Mouse (Mus musculus): ENCODE measurements around the gene Rab43. TPM values are rescaled to one million over a fixed set of nuclear protein-coding genes. Genes with fewer than 3 reads are reported as not detected.

Rab43 gene
- total RNA-seq, 2 experiments from 2014 or later: 16.9 to 26.4 TPM

DNA sequence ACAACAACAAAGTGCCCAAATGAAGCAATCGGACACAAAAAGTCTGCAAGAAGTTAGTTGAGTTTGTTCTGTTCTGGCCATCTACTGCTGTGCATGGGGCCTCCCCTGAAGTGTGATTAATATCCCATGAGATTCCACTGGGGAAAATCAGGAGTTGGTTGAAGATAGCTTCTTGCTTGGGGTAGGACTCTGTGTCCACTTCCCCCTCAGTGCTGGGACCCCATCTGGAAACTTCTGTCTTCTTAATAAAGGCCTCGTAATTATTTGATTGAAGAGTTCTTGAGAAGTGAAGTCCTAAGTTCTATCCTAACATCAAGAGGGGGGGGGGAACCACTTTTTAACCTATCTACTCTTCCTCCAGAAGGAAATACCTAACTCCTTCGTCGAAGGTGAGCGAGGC is 49.8 kb downstream of the Rab43 start:
- intact Hi-C loops (cut with DNase I): loop anchor here (5.0 kb wide), 2 partner anchors 50 to 65 kb away; partner anchors contain the start of gene Rab43
- no peak for DNase-seq

DNA sequence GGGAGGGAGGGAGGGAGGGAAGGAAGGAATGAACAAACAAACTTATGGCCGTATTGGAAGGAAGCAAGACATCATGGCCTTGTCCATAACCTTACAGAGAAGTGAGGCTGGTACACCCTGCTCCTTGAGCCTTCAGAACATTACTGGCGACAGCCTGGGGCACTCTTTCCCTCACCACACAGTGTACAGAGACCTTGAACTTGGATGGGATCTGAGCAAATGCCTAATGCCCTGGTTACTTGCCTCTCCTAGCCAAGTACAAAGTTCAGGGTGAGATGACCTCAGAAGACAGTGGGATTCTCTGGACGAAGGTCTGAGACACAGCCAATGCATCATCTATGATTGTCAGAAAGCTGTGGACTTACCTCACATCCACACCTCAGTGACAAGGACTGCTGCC is 52.1 kb downstream of the Rab43 start:
- no peak for DNase-seq
- intact Hi-C loops (cut with DNase I): loop anchor here (5.0 kb wide), 2 partner anchors 52 to 67 kb away; partner anchors contain the start of gene Rab43

DNA sequence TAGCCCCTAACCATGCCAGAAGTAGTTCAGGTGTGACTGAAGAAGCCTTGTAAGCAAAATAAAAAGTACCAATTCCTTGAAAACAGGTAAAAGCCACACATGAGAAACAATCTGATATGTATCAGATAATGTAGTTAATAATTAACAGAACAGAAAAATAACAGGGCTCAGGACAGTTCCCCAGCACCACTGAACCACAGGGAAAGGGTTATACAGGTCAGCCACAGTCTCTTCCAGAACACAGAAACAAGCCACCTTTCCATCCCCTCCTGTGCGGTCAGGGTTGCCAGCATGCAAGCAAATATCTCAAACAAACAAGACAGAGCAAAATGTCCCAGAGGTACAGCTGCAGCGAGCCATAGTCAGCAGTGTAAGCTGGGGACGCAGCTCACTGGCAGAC is 52.6 kb downstream of the Rab43 start:
- DNase-seq: no peak
- intact Hi-C loops (cut with DNase I): no loop called here

DNA sequence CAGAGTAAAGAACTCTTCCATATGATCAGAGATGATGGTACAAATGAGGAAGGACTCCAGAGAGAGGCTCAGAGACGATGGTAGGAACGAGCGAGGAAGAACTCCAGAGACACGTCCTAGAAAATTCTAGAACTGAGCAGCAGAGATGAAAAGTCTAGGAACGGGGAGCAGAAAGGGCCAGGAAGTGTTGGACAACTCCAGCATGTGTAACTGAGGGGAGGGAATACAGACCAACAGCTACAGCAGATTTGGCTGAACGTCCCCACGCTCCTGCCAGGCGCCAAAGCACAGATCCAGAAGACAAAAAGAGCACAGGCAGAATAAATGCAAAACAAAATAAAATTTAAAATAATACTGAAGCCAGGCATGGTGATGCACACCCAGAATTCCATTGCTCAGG is 55.1 kb downstream of the Rab43 start:
- DNase-seq: no peak
- intact Hi-C loops (cut with DNase I): no loop called here

DNA sequence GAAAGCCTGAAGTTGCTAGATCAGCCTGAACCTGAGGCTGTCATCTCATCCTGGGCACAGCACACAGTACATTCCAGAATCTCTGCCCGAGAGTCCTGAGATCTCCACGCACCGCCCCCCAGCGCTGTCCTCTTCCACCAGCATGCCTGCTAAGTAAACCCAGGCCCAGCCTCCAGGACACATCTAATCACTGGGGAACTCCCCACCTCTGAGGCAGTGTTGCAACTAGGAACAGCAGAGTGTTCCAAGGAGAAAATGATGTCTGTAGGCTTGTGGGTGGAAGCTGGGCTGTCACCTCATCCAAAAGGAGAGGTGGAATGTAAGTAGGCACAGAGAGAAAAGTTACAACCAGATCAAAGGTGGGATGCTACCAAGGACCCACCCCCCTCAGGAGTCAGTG is 56.8 kb downstream of the Rab43 start:
- no peak for DNase-seq
- intact Hi-C loops (cut with DNase I): no loop called here

DNA sequence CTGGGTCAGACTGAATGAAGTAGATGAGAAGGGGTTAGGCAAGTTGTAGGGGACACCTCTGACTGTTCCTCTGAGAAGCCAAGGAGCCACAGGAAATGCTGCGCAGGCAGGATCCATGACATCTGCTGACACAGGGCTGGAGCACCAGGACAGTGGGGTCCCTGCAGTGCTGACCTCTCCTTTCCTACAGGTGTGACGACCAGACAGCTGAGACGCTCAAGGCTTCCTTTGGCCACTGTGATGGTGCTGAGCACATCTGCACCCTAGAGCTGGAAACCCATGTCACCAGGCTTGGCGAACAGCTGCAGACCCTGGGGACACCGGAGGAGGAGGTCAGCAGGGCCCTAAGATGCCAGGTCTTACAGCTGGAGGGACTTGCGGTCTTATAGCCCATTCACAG is 60.4 kb downstream of the Rab43 start:
- DNase-seq: no peak
- intact Hi-C loops (cut with DNase I): no loop called here

DNA sequence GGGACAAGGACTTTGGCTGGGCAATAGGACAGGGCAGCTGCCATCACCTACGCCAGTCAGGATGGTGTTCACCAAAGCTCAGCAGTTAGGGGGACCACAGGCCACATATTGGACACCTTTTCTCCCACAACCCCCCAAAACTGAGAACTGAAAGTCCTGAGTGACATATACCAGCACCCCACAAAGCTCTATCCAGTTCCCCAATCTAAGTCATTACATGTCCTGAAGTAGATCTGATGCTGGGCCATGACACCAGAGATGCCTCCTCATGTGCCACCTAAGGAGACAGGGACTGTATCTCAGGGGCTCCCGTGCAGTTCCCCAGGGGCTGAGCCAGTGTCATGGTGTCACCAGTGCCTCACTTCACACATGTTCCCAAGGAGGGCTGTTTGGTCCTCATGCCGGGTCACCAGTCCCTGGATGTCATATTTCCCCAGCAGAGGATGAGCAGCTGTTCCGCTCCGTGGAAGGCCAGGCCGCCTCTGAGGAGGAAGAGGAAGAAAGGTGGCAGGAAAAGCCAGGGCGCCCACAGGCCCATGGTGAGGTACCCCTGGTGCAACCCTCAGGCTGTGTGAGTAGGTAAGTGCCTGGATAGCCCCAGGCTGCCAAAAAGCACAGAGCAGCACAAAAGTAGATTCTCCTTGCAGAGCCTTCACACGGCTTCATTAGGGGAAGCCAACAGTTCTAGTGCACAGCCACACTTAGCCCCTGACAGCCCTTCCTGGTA is 61.6 kb downstream of the Rab43 start:
- intact Hi-C loops (cut with DNase I): no loop called here

DNA sequence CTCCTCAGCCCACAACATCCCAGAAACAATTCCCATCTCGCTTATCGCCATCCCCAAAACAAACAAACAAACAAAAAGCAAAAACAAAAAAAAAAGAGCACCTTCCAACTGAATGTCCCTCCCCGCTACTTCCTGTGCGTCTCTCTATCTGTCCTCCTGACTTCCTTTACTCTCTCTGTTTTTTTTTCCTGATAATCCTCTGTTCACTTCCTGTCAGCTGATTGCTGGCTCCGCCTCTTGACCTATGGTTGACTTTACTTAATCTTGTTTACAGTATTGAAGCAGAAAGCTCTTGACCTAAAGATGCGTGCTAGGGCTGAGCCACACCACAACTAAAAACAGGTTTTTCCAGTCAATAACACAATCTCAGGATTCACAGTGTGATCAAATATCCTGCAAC is 63.4 kb downstream of the Rab43 start:
- intact Hi-C loops (cut with DNase I): no loop called here
- no peak for DNase-seq

More for the DNA sequence above, 61.6 kb downstream of the Rab43 start:
- DNase-seq: no peak

DNA sequence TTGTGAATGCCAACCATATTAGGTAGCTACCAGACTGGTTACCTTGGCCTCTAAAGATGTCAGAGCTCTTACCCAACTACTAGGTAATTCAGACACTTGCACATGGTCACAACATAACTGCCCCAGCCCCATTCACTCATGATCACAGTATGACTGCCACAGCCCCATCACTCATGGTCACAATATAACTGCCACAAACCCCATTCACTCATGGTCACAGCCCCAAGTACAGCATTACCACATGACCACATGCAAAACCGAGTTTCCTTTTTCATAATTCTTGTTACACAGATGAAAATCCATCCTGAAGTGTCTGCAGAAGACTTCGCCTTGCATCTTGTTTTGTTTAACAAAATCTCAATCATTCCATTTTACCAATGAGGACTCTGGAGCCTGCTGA is 63.9 kb downstream of the Rab43 start:
- intact Hi-C loops (cut with DNase I): no loop called here
- DNase-seq: no peak

DNA sequence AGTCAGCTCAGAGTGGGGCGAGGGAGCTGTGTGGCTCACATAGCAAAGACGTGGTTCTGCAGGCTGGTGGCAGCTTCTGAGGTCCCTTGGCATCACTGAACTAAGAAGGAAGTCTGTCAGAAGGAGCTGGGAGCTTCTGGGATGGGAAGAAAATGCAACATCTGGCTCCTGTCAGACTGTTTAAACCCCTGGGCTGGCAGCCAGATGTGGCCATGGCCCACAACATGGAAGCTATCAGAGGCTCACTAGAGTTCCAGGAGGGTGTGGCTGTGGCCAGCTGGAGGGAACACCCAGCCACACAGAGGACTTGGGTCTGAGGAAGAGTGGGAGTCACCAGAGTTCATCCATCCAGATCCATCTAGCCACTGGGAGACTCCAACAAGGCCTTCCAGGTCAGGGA is 65.1 kb downstream of the Rab43 start:
- DNase-seq: peak; percentile 78 to 79
- intact Hi-C loops (cut with DNase I): no loop called here

DNA sequence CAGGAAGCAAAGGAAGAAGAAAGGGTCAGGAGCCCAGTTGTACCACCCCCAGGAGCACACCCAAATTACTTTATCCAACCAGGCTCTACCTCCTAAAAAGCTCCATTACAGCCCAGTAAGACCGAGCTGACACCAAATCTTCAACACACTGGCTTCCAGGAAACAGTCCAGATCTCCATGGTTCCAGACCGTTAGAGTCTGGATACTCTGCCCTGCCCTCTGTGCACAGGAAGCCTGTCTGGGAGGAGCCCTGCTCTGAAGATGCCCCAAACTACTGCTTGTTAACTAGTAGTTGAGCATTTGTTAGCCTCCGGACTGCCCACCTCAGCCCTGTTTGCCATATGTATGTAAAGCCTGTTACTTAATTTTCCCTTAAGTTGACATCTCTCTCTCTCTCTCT is 65.9 kb downstream of the Rab43 start:
- DNase-seq: peak; percentile 42 to 49
- intact Hi-C loops (cut with DNase I): no loop called here

DNA sequence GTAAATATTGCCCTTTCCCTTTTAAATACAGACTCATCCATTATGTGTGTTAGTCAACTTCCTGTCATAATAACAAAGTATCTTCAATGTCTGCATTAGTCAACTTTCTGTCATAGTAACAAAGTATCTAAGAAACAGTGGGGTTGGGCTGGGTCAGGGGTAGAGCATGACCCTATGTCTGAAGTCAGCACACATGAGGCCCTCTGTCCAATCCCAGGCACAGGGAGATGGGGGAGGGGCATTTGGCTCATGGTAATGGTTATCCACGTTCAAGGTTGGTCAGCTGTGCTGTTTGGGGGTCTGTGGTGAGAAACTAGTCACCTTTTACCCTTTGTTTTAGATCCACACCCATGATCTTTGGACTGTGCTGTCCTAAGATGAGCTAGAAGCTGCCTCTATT is 66.7 kb downstream of the Rab43 start:
- peak in 1 of 2 experiments; percentile 49 for DNase-seq
- intact Hi-C loops (cut with DNase I): no loop called here

DNA sequence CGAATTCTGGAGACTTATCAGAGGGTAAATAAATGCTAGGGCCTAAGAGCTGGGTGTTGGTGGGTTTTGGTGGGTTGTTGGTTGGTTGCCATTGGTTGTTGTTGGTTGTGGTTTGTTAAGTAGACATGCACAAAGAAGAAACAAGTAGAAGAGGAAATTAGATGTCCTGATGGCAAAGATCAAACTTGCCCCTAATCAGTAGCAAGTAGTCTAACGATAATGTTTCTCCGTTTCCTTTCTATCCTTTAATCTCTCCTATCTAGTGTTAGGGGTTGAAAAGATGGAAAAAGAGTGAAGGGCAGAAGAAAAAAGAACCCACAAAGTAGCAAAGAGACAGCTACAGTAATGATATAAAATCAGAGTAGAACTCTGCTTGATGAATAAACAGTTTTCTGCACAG is 67.3 kb downstream of the Rab43 start:
- intact Hi-C loops (cut with DNase I): no loop called here
- no peak for DNase-seq

DNA sequence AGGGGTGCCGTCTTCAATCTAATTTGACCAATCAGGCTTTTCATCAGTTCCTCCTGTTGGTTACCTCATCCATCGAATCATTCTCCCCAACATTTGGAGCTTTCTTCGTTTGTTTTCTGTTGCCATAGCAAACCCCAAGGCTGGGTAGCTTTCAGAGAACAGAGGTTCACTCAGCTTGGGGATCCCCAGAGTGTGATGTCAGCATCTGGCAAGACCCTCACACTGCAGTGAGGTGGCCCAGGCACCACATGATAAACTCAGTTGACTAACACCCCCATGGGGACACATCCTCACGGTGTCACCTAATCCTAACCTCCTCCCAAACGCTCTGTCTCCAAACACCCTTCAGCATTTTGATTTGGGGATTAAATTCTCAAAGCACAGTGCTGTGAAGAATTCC is 68.7 kb downstream of the Rab43 start:
- intact Hi-C loops (cut with DNase I): no loop called here
- DNase-seq: no peak

DNA sequence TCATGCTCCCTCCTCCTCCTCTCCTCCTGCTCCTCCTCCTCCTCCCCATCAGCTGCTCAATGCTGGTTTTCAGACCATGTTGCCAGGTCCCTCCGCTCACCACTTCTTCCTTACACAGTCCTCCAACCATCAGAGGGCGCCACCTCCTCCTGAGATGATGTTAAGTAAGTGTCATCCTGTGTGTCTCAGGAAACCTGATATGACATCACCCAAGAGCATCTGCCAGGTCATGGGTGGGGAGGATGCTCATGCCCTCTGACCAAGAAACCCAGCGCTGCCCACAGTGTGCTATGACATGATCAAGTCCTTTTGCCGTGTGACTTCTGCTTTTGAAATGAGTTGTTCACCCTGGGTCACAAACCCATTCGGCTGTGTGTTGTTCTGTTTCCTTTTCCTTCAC is 69.2 kb downstream of the Rab43 start:
- intact Hi-C loops (cut with DNase I): no loop called here
- DNase-seq: peak in 1 of 2 experiments; percentile 47

DNA sequence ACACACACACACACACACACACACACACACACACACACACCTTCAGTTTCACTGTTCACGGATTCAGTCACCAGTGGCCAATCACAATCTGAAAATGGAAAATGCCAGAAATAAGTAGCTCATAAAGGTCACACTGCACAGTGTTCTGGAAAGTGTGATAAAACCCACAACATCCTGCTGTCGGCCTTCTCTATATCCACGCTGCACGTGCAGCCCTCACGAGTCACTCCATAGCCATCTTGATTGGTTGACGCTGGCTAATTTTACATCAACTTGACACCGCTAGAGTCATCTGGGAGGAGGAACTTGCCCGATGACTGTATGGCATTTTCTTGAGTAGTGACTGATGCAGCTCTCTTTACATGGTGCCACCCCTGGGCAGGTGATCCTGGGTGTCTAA is 70.0 kb downstream of the Rab43 start:
- intact Hi-C loops (cut with DNase I): no loop called here
- DNase-seq: no peak

DNA sequence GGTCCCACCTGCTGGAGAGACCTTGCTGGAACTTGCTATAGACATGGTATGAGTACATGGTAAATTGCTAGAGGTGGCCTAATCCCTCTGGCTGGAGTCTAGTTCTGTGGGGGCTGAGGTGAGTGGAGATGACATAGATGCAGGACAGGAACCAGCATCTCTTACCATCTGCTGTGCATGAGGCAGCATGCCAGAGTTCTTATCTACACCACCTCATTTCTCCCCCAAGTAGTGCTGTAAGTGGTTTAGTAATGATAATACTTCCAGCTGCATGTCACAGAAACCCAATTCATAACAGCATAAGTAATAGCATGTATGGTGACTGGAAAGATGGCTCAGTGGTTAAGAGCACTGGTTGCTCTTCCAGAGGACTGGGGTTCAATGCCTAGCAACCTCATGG is 71.5 kb downstream of the Rab43 start:
- intact Hi-C loops (cut with DNase I): no loop called here
- DNase-seq: no peak

DNA sequence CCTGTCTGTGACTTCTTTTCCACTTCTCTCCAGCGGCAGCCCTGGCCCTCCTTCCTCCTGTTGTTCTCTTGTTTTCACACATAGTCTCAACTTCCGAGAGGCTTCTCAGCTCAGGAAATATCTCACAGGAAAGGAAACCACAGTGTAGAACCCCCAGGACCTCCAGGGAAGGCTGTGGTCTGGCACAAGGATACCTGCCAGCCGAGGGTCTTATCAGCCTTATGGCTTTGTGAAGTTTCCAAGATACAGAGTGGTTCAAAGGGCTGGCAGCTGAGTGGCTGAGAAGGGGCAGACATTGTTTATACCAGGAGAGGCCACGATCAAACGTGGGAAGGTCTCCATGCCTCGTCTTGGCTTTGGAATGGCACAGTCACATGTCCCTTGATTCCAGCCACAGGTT is 72.1 kb downstream of the Rab43 start:
- no peak for DNase-seq

More for the DNA sequence above, 72.1 kb downstream of the Rab43 start:
- intact Hi-C loops (cut with DNase I): no loop called here

Other genes starting within 250 kb of the Rab43 start
- gene Prokr1, start 221.4 kb downstream of the Rab43 start, total RNA-seq (2021): 1 to 10 TPM in 1 of 2 experiments, under 1 TPM in 1; 0.97 to 1.2 TPM
- gene Aplf, start 140.0 kb downstream of the Rab43 start, total RNA-seq (2021): 1 to 10 TPM; 2.3 to 3.4 TPM
- gene Efcc1, start 81.3 kb downstream of the Rab43 start, total RNA-seq (2021): 1 to 10 TPM; 2.8 to 3.0 TPM
- 1 to 10 TPM in 1 of 2 experiments, under 1 TPM in 1; 0.72 to 1.3 TPM for gene Gp9, start 34.1 kb downstream of the Rab43 start, total RNA-seq (2021)
- gene Gm45140, start 23.6 kb upstream of the Rab43 start, total RNA-seq (2021): 1 to 10 TPM; 1.6 to 2.9 TPM
- 10 to 100 TPM; 22.2 to 26.2 TPM for gene Isy1, start 26.6 kb upstream of the Rab43 start, total RNA-seq (2021)
- 100 to 1,000 TPM; 308 to 311 TPM for gene Cnbp, start 38.9 kb upstream of the Rab43 start, total RNA-seq (2021)
- gene Copg1, start 75.7 kb upstream of the Rab43 start, total RNA-seq (2021): 10 to 100 TPM; 65.8 to 72.8 TPM
- gene Hmces, start 101.8 kb upstream of the Rab43 start, total RNA-seq (2021): 10 to 100 TPM; 13.8 to 13.9 TPM
- 10 to 100 TPM; 16.7 to 23.0 TPM for gene H1fx, start 169.5 kb upstream of the Rab43 start, total RNA-seq (2021)
- 100 to 1,000 TPM; 263 to 282 TPM for gene Rab7, start 233.1 kb upstream of the Rab43 start, total RNA-seq (2021)

Data from heart, postnatal 10 days (tissue).